ENCODE assay signal across 15 mouse cellular contexts in the genomic region with DNA sequence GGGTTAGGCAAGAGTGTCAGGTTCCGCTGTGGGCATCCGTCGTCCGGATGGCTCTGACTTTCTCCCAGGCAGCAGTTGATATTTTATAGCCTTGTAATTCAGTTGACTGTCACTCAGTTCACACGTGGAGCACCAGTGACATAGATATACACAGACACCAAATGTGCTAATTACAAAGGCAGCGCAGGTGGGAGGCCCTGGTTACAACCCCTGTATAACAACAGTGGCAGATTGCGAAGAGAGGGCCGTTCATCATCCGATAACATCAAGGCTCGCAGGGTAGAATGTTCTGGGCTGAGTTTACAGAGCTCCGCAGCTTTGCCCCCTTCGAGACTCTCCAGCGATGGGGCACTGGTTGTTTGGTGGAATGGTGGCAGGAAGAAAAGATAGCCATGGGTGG.
"Had no signal": no experiment of that assay in that cellular context is flagged by ENCODE, and none has a peak within 500 bp of the region (broad histone marks: within the 10 kb centered on the region; RNA-seq: fewer than 3 reads in every experiment).

No protein-coding gene starts in this region.

- H3K4me1 ChIP-seq: intestine, embryonic 15.5 days; liver, embryonic 15.5 days; lung, embryonic 15.5 days; megakaryocyte, embryonic 14.5 days; midbrain, embryonic 12.5 days had no signal

- H3K27ac ChIP-seq: intestine, embryonic 15.5 days; layer of hippocampus, adult 2 months; liver, embryonic 15.5 days; lung, embryonic 15.5 days; macrophage; midbrain, embryonic 12.5 days had no signal

- H3K4me2 ChIP-seq: intestine, embryonic 15.5 days; liver, embryonic 11.5 days; liver, embryonic 15.5 days; lung, embryonic 15.5 days; midbrain, embryonic 12.5 days had no signal

- ATAC-seq: intestine, embryonic 15.5 days; midbrain, embryonic 16.5 days had no signal

- DNase-seq: kidney, adult 18-20 months; kidney, postnatal 36 days; lung, postnatal 14 days; right cerebral cortex, adult 18-20 months; right cerebral cortex, postnatal 25 days; thymus, postnatal 36 days had no signal

- H3K4me3 ChIP-seq: intestine, embryonic 15.5 days; layer of hippocampus, adult 2 months; liver, embryonic 15.5 days; lung, embryonic 15.5 days; megakaryocyte, embryonic 14.5 days; midbrain, embryonic 12.5 days had no signal

- H3K9ac ChIP-seq: intestine, embryonic 15.5 days; liver, embryonic 15.5 days; lung, embryonic 15.5 days; midbrain, embryonic 12.5 days had no signal

- H3K36me3 ChIP-seq: intestine, embryonic 15.5 days; liver, embryonic 15.5 days; lung, embryonic 15.5 days; midbrain, embryonic 12.5 days had no signal

- H3K27me3 ChIP-seq: intestine, embryonic 15.5 days; liver, embryonic 15.5 days; lung, embryonic 15.5 days; megakaryocyte, embryonic 14.5 days; midbrain, embryonic 12.5 days had no signal

- H3K9me3 ChIP-seq: intestine, embryonic 15.5 days; liver, embryonic 15.5 days; lung, embryonic 15.5 days; megakaryocyte, embryonic 14.5 days; midbrain, embryonic 12.5 days had no signal
